Mouse (Mus musculus) myocyte (in vitro differentiated cells): Measurements from ENCODE around the gene Zfp428.

Experiments
- CEBPB ChIP-seq: IDR thresholded peaks from 2 replicates; pipeline ENCODE4 v1.6.1; 2011; ENCODE audit warnings: mild to moderate bottlenecking, moderate library complexity; ENCODE audit not compliant: poor library complexity, insufficient read depth, severe bottlenecking
- POLR2A ChIP-seq: IDR thresholded peaks from one replicate; pipeline ENCODE4 v1.6.1; 2011; ENCODE audit warnings: low read depth, mild to moderate bottlenecking, control low read depth, moderate library complexity; ENCODE audit not compliant: insufficient read length

DNA sequence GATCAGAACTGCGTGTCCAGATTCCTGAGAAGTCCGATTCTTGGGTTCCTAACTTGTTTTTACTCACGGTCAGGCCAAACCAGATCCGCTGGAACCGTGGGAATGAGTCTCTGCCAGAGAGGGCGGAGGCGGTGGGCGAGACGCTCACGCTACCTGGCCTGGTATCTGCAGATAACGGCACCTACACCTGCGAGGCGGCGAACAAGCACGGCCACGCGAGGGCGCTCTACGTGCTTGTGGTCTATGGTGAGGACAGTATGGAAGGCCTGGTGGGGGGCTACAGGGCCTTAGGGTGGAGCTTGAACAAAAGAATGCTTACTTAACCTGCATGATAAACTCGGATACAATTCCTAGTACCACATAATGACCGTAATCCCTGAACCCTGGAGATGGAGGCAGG is 5.3 kb upstream of the Zfp428 start:
- TF ChIP-seq CEBPB (no peak), POLR2A (no peak)
